Mouse (Mus musculus) hindbrain, embryonic 13.5 days (tissue): ENCODE measurements around the gene Spatc1l. TPM values are rescaled to one million over a fixed set of nuclear protein-coding genes. Genes with fewer than 3 reads are reported as not detected.

ENCODE experiments used
- polyA plus RNA-seq: library from polyadenylated mRNA; unstranded; fragments of >200 nt; fragmentation: Nextera tagmentation; extraction: Ambion mirVana; gene quantifications from 2 replicates; pipeline ENCODE4 v1.2.1, GENCODE M21; 2015

Gene Spatc1l
- polyA plus RNA-seq, 1 experiment from 2014 or later = not detected

Other genes starting within 250 kb of the Spatc1l start
- gene Dip2a, start 217.0 kb upstream of the Spatc1l start, polyA plus RNA-seq = 14.9 and 16.5 TPM in 2 replicates
- not detected in 2 replicates for gene AC141477.1, start 121.8 kb upstream of the Spatc1l start, polyA plus RNA-seq
- 8.1 and 8.8 TPM in 2 replicates for gene Pcnt, start 119.5 kb upstream of the Spatc1l start, polyA plus RNA-seq
- not detected in 2 replicates for gene 2610028H24Rik, start 113.2 kb upstream of the Spatc1l start, polyA plus RNA-seq
- 70.5 and 72.6 TPM in 2 replicates for gene Mcm3ap, start 93.3 kb upstream of the Spatc1l start, polyA plus RNA-seq
- gene Ybey, start 93.2 kb upstream of the Spatc1l start, polyA plus RNA-seq = 6.9 and 7.6 TPM in 2 replicates
- gene Lss, start 30.7 kb upstream of the Spatc1l start, polyA plus RNA-seq = 37.9 and 45.6 TPM in 2 replicates
- 0.16 TPM in 1 of 2 replicates, not detected in the other for gene Ftcd, start 13.4 kb downstream of the Spatc1l start, polyA plus RNA-seq
- gene Col6a2, start 61.4 kb downstream of the Spatc1l start, polyA plus RNA-seq = 23.5 and 27.6 TPM in 2 replicates
- 24.1 and 28.8 TPM in 2 replicates for gene Col6a1, start 163.9 kb downstream of the Spatc1l start, polyA plus RNA-seq